ENCODE assay signal across 11 mouse cellular contexts in the genomic region with DNA sequence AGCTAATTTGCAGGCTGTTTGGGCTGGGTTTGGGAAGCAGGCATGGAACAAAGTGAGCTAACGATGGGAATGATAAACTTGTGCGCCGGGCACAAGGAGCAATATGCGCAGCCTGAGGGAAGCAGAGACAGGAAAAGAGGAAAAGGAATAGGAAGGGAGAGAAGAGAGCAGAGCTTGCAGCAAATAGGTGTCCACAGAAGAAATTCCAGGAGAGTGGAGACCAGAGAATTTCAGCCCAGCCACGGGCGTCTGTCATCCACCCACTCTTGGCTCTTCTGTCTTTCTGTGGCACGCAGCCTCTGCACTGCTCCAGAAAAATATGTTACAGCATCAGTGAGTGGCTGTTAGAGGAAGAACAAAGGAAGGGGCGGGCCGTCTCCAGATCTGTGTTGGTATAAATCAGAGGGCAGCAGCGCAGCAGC.
DNase-seq lines count a peak whose midpoint lies in the region; ATAC-seq and TF ChIP-seq lines count a peak whose summit lies in the region.
"Had no signal": no experiment of that assay in that cellular context is flagged by ENCODE, and none has a peak within 500 bp of the region (broad histone marks: within the 10 kb centered on the region; RNA-seq: fewer than 3 reads in every experiment).

No protein-coding gene starts in this region.

- no peak for TF ChIP-seq EP300 in heart, postnatal 0 days (IDR thresholded peaks at IDR 0.05; ENCODE audit: low read depth)

- no peak overlapping the region for H3K9ac ChIP-seq in heart, postnatal 0 days (replicated peaks; ENCODE audit: low read depth, low read length)
- H3K9ac ChIP-seq: liver, embryonic 13.5 days had no signal

- ATAC-seq in heart, postnatal 0 days (ENCODE audit: insufficient read depth, low read depth): peak; percentile 58; the same call in 1 of the 2 replicates

- intact Hi-C loops in left cerebral cortex, postnatal 14 days (cut with DNase I): loop anchor here (10.0 kb wide), 1 partner anchor 83 kb away; no protein-coding TSS in a partner anchor

- no peak overlapping the region for H3K27ac ChIP-seq in heart, postnatal 0 days (ENCODE audit: low read depth)
- H3K27ac ChIP-seq: liver, embryonic 13.5 days had no signal

- H3K36me3 ChIP-seq in heart, postnatal 0 days (replicated peaks; ENCODE audit: control insufficient read depth, insufficient read depth, low read length): no peaks in the 10 kb centered on the region
- H3K36me3 ChIP-seq: liver, embryonic 13.5 days had no signal

- H3K9me3 ChIP-seq in heart, postnatal 0 days (replicated peaks; ENCODE audit: control insufficient read depth, low read length): no peaks in the 10 kb centered on the region
- H3K9me3 ChIP-seq: liver, embryonic 13.5 days had no signal

- no peaks in the 10 kb centered on the region for H3K27me3 ChIP-seq in heart, postnatal 0 days (ENCODE audit: control insufficient read depth, insufficient read depth, low read length)
- H3K27me3 ChIP-seq: liver, embryonic 13.5 days had no signal

- no peak for DNase-seq in heart, postnatal 0 days (ENCODE audit: low spot score)
- DNase-seq in heart, postnatal 4 days: no peak
- peak; percentile 28 for DNase-seq in thymus, postnatal 0 days (ENCODE audit: low spot score)
- no peak for DNase-seq in thymus, adult 18-20 months
- peak; percentile 43 to 62 for DNase-seq in left cerebral cortex, postnatal 14 days (ENCODE audit: low spot score in 2 of 2)
- no peak for DNase-seq in B cell, adult 2 months
- no peak for DNase-seq in cerebellum, postnatal 14 days
- DNase-seq in kidney, adult 8-10 months: no peak
- DNase-seq: adrenal gland, postnatal 36 days; kidney, adult 9 months; liver, embryonic 13.5 days had no signal

- H3K4me2 ChIP-seq in heart, postnatal 0 days (ENCODE audit: low read depth, low read length): no peak overlapping the region
- H3K4me2 ChIP-seq: liver, embryonic 13.5 days had no signal

- 47% methylated on average over 10 of the region's 10 CpGs for WGBS in heart, postnatal 0 days

- H3K4me3 ChIP-seq in heart, postnatal 0 days (ENCODE audit: low read depth, low read length): no peak overlapping the region
- H3K4me3 ChIP-seq: liver, embryonic 13.5 days had no signal

- TF ChIP-seq CTCF in heart, postnatal 0 days (IDR thresholded peaks at IDR 0.05; ENCODE audit: low read depth): no peak

- H3K4me1 ChIP-seq in heart, postnatal 0 days (ENCODE audit: control insufficient read depth, insufficient read depth): peaks cover 4% of the 10 kb centered on the region; the same call in 1 of the 2 replicates
- H3K4me1 ChIP-seq: liver, embryonic 13.5 days had no signal

Comparison
In these comparisons a context has a peak if more than half of its experiments do, and no peak if none do; other contexts are left out.
1. DNase-seq: peak in thymus, postnatal 0 days (single experiment) and left cerebral cortex, postnatal 14 days (2 of 2); none in heart, postnatal 0 days (single experiment), heart, postnatal 4 days (single experiment), thymus, adult 18-20 months (0 of 2), B cell, adult 2 months (0 of 2), cerebellum, postnatal 14 days (0 of 2) and kidney, adult 8-10 months (0 of 2).